Mouse (Mus musculus) forebrain, embryonic 15.5 days (tissue): ENCODE results near the gene Prss8. TPM values are rescaled to one million over a fixed set of nuclear protein-coding genes. Genes with fewer than 3 reads are reported as not detected.

ENCODE experiments used
- ATAC-seq: fragments of 200-750 bp; cut with Nextera tagmentation; replicated peaks from 2 replicates; pipeline ENCODE4 v1.8.0; 2017; ENCODE audit warnings: mild to moderate bottlenecking, moderate TSS enrichment, moderate library complexity
- H3K27ac ChIP-seq: fragments of 300-500 bp; sonication (generic); replicated peaks from 2 replicates; pipeline ENCODE4 v1.5.1; 2015; ENCODE audit warnings: mild to moderate bottlenecking, inconsistent platforms
- H3K27me3 ChIP-seq: fragments of 300-500 bp; sonication (generic); 2 replicates; pipeline ENCODE4 v1.6.1; 2015; ENCODE audit warnings: inconsistent platforms
- H3K36me3 ChIP-seq: fragments of 300-500 bp; sonication (generic); 2 replicates; pipeline ENCODE4 v1.6.1; 2015; ENCODE audit warnings: mild to moderate bottlenecking, inconsistent platforms
- H3K4me1 ChIP-seq: fragments of 300-500 bp; sonication (generic); 2 replicates; pipeline ENCODE4 v1.6.1; 2015; ENCODE audit warnings: inconsistent platforms
- H3K4me2 ChIP-seq: fragments of 300-500 bp; sonication (generic); replicated peaks from 2 replicates; pipeline ENCODE4 v1.6.1; 2015; ENCODE audit warnings: mild to moderate bottlenecking, inconsistent platforms
- H3K4me3 ChIP-seq: fragments of 300-500 bp; sonication (generic); 2 replicates; pipeline ENCODE4 v1.5.1; 2015; ENCODE audit warnings: mild to moderate bottlenecking, inconsistent platforms
- H3K9ac ChIP-seq: fragments of 300-500 bp; sonication (generic); replicated peaks from 2 replicates; pipeline ENCODE4 v1.6.1; 2015; ENCODE audit warnings: mild to moderate bottlenecking, inconsistent platforms
- H3K9me3 ChIP-seq: fragments of 300-500 bp; sonication (generic); 2 replicates; pipeline ENCODE4 v1.6.1; 2016; ENCODE audit warnings: inconsistent platforms
- WGBS: fragments of 180-500 bp; shearing (Covaris S2); methylation state at CpG from one replicate; pipeline ENCODE4 v1.1.7; 2015; ENCODE audit warnings: mixed read lengths; 5-methylcytosine and 5-hydroxymethylcytosine counted together
- polyA plus RNA-seq: library from polyadenylated mRNA; unstranded; fragments of >200 nt; fragmentation: Nextera tagmentation; extraction: Ambion mirVana; gene quantifications from 2 replicates; pipeline ENCODE4 v1.2.1, GENCODE M21; 2015

The Prss8 gene
- polyA plus RNA-seq, 1 experiment from 2014 or later = 0.29 TPM

- Histone ChIP-seq H3K4me1 (peaks cover 25% of the 10 kb centered on the region), H3K9me3 (no peaks in the 10 kb centered on the region), H3K4me2 (no peak overlapping the region), H3K27me3 (no peaks in the 10 kb centered on the region), H3K36me3 (peaks cover 84% of the 10 kb centered on the region), H3K27ac (no peak overlapping the region), H3K4me3 (no peak overlapping the region), H3K9ac (no peak overlapping the region)
- no peak for ATAC-seq
- WGBS = 86% methylated on average over 8 of the region's 8 CpGs
These were observed 42.7 kb downstream of the Prss8 start for GRCm38 (mm10) chr7:127887191-127887590.

- no peak overlapping the region for H3K9ac ChIP-seq
- ATAC-seq = no peak
- peaks cover 87% of the 10 kb centered on the region for H3K36me3 ChIP-seq
- no peaks in the 10 kb centered on the region for H3K9me3 ChIP-seq
- no peak overlapping the region for H3K27ac ChIP-seq
- peaks cover 25% of the 10 kb centered on the region for H3K4me1 ChIP-seq
- no peaks in the 10 kb centered on the region for H3K27me3 ChIP-seq
- H3K4me3 ChIP-seq = no peak overlapping the region
- H3K4me2 ChIP-seq = no peak overlapping the region
- 96% methylated on average over 6 of the region's 6 CpGs for WGBS
These were observed 43.4 kb downstream of the Prss8 start for GRCm38 (mm10) chr7:127886551-127886950.

- peaks cover 25% of the 10 kb centered on the region for H3K4me1 ChIP-seq
- H3K27ac ChIP-seq = no peak overlapping the region
- H3K4me3 ChIP-seq = no peak overlapping the region
- ATAC-seq = no peak
- H3K9me3 ChIP-seq = no peaks in the 10 kb centered on the region
- WGBS = 72% methylated on average over 6 of the region's 6 CpGs
- no peak overlapping the region for H3K9ac ChIP-seq
- H3K4me2 ChIP-seq = no peak overlapping the region
- no peaks in the 10 kb centered on the region for H3K27me3 ChIP-seq
- peaks cover 93% of the 10 kb centered on the region for H3K36me3 ChIP-seq
These were observed 44.0 kb downstream of the Prss8 start for GRCm38 (mm10) chr7:127885951-127886350.

GRCm38 (mm10) chr7:127880431-127880830 lies 49.5 kb downstream of the Prss8 start:
- Histone ChIP-seq H3K27ac (no peak overlapping the region), H3K27me3 (no peaks in the 10 kb centered on the region), H3K4me2 (no peak overlapping the region), H3K36me3 (peaks cover 69% of the 10 kb centered on the region), H3K9me3 (no peaks in the 10 kb centered on the region), H3K4me3 (no peak overlapping the region), H3K9ac (no peak overlapping the region), H3K4me1 (peaks cover 30% of the 10 kb centered on the region)
- no peak for ATAC-seq
- WGBS = 88% methylated on average over 12 of the region's 12 CpGs

- H3K27me3 ChIP-seq = no peaks in the 10 kb centered on the region
- H3K9ac ChIP-seq = no peak overlapping the region
- H3K4me1 ChIP-seq = peaks cover 30% of the 10 kb centered on the region
- H3K27ac ChIP-seq = no peak overlapping the region
- no peak overlapping the region for H3K4me2 ChIP-seq
- no peaks in the 10 kb centered on the region for H3K9me3 ChIP-seq
- 95% methylated on average over 9 of the region's 9 CpGs for WGBS
- no peak for ATAC-seq
- H3K36me3 ChIP-seq = peaks cover 60% of the 10 kb centered on the region
- H3K4me3 ChIP-seq = no peak overlapping the region
These were observed 50.6 kb downstream of the Prss8 start for GRCm38 (mm10) chr7:127879301-127879700.

GRCm38 (mm10) chr7:127876467-127877348 lies 53.2 kb downstream of the Prss8 start, which contains the start of gene Zfp668:
Zfp668 (minus strand) TSS chr7:127876828.
- peak within 1 kb of the TSS; percentile 67 for H3K4me2 ChIP-seq
- H3K27me3 ChIP-seq = no peaks in the 10 kb centered on the region
- H3K27ac ChIP-seq = peak within 1 kb of the TSS; percentile 100
- WGBS = under 1% methylated on average over 60 of the region's 60 CpGs
- H3K4me3 ChIP-seq = peak within 1 kb of the TSS; percentile 90
- H3K36me3 ChIP-seq = peaks cover 41% of the 10 kb centered on the region
- ATAC-seq = peak; percentile 70
- peaks cover 28% of the 10 kb centered on the region for H3K4me1 ChIP-seq
- H3K9me3 ChIP-seq = no peaks in the 10 kb centered on the region
- H3K9ac ChIP-seq = peak within 1 kb of the TSS; percentile 99

- Histone ChIP-seq H3K36me3 (peaks cover 37% of the 10 kb centered on the region), H3K4me3 (peak within 1 kb of the TSS; percentile 90), H3K27ac (peak within 1 kb of the TSS; percentile 100), H3K4me1 (peaks cover 28% of the 10 kb centered on the region), H3K4me2 (peak within 1 kb of the TSS; percentile 67), H3K27me3 (no peaks in the 10 kb centered on the region), H3K9ac (peak within 1 kb of the TSS; percentile 99), H3K9me3 (no peaks in the 10 kb centered on the region)
- ATAC-seq = peak; percentile 90
- WGBS = under 1% methylated on average over 41 of the region's 41 CpGs
These were observed 53.9 kb downstream of the Prss8 start, which contains the start of gene Zfp646 for GRCm38 (mm10) chr7:127876041-127876466. Zfp646 (plus strand) TSS chr7:127876221.

Other genes starting within 250 kb of the Prss8 start
- 43.1 and 47.9 TPM in 2 replicates for gene Bcl7c, start 221.2 kb downstream of the Prss8 start, polyA plus RNA-seq
- 3.8 and 5.8 TPM in 2 replicates for gene Ctf1, start 217.4 kb downstream of the Prss8 start, polyA plus RNA-seq
- 0.10 and 0.19 TPM in 2 replicates for gene Ctf2, start 197.9 kb downstream of the Prss8 start, polyA plus RNA-seq
- 9.4 and 10.5 TPM in 2 replicates for gene Fbxl19, start 185.6 kb downstream of the Prss8 start, polyA plus RNA-seq
- 8.7 and 8.8 TPM in 2 replicates for gene Orai3, start 160.3 kb downstream of the Prss8 start, polyA plus RNA-seq
- 22.4 and 24.8 TPM in 2 replicates for gene Setd1a, start 153.4 kb downstream of the Prss8 start, polyA plus RNA-seq
- gene Gm49388, start 144.5 kb downstream of the Prss8 start, polyA plus RNA-seq = not detected in 2 replicates
- 7.4 TPM in 2 replicates for gene Hsd3b7, start 129.5 kb downstream of the Prss8 start, polyA plus RNA-seq
- gene Stx4a, start 105.8 kb downstream of the Prss8 start, polyA plus RNA-seq = 19.2 and 21.3 TPM in 2 replicates
- gene Stx1b, start 105.6 kb downstream of the Prss8 start, polyA plus RNA-seq = 34.5 and 37.4 TPM in 2 replicates
- gene Zfp646, start 53.9 kb downstream of the Prss8 start, polyA plus RNA-seq = 13.2 and 13.7 TPM in 2 replicates
- gene Zfp668, start 53.3 kb downstream of the Prss8 start, polyA plus RNA-seq = 46.2 and 48.4 TPM in 2 replicates
- 0.78 and 0.92 TPM in 2 replicates for gene Prss53, start 39.1 kb downstream of the Prss8 start, polyA plus RNA-seq
- gene Gm21974, start 34.6 kb downstream of the Prss8 start, polyA plus RNA-seq = not detected in 2 replicates
- 65.7 and 69.7 TPM in 2 replicates for gene Vkorc1, start 34.5 kb downstream of the Prss8 start, polyA plus RNA-seq
- gene Bckdk, start 26.0 kb downstream of the Prss8 start, polyA plus RNA-seq = 81.7 and 84.3 TPM in 2 replicates
- gene Kat8, start 17.6 kb downstream of the Prss8 start, polyA plus RNA-seq = 52.7 and 56.5 TPM in 2 replicates
- 9.6 and 11.6 TPM in 2 replicates for gene Prss36, start 16.6 kb upstream of the Prss8 start, polyA plus RNA-seq
- 438 and 469 TPM in 2 replicates for gene Fus, start 37.4 kb upstream of the Prss8 start, polyA plus RNA-seq
- 4.1 and 6.7 TPM in 2 replicates for gene Pycard, start 63.8 kb upstream of the Prss8 start, polyA plus RNA-seq
- gene Trim72, start 73.8 kb upstream of the Prss8 start, polyA plus RNA-seq = not detected in 2 replicates
- 0.96 and 1.0 TPM in 2 replicates for gene Itgam, start 132.5 kb upstream of the Prss8 start, polyA plus RNA-seq
- gene Gm49368, start 132.6 kb upstream of the Prss8 start, polyA plus RNA-seq = not detected in 2 replicates
- 0.27 TPM in 1 of 2 replicates, not detected in the other for gene Itgax, start 199.4 kb upstream of the Prss8 start, polyA plus RNA-seq
- not detected in 2 replicates for gene Itgad, start 224.3 kb upstream of the Prss8 start, polyA plus RNA-seq